Mouse (Mus musculus) heart, adult 11 months (tissue): ENCODE measurements at regions not wholly inside any gene's neighbourhood (a gene's known extent, or its start where the extent isn't known, plus 50 kb on each side); places are given as distances from the start of the nearest gene placed in this dataset.

ENCODE experiments used
- DNase-seq: peaks from one replicate; pipeline ENCODE4 v3.0.0; 2022

- DNase-seq, result peak; percentile 99
Observed at GRCm38 (mm10) chr14:32735356-32735755, 50.3 kb upstream of the 3425401B19Rik start.
